Mouse (Mus musculus) heart, postnatal 0 days (tissue): ENCODE measurements around the gene Snx18. TPM values are rescaled to one million over a fixed set of nuclear protein-coding genes. Genes with fewer than 3 reads are reported as not detected.

Source experiments
- ATAC-seq: fragments of 200-750 bp; cut with Nextera tagmentation; 2 replicates; pipeline ENCODE4 v1.8.0; 2017; ENCODE audit warnings: low read depth, moderate number of reproducible peaks, moderate library complexity; ENCODE audit not compliant: insufficient read depth
- DNase-seq: peaks from one replicate; pipeline ENCODE4 v3.0.0-alpha.2; 2016; ENCODE audit warnings: low spot score
- H3K27ac ChIP-seq: fragments of 300-500 bp; sonication (generic); 2 replicates; pipeline ENCODE4 v1.5.1; 2014; ENCODE audit warnings: low read depth, mild to moderate bottlenecking
- H3K27me3 ChIP-seq: fragments of 300-500 bp; sonication (generic); 2 replicates; pipeline ENCODE4 v1.6.1; 2014; ENCODE audit warnings: low read length, mixed read lengths; ENCODE audit not compliant: control insufficient read depth, insufficient read depth
- H3K36me3 ChIP-seq: fragments of 300-500 bp; sonication (generic); replicated peaks from 2 replicates; pipeline ENCODE4 v1.6.1; 2014; ENCODE audit warnings: low read length, mixed read lengths; ENCODE audit not compliant: control insufficient read depth, insufficient read depth
- H3K4me1 ChIP-seq: fragments of 300-500 bp; sonication (generic); 2 replicates; pipeline ENCODE4 v1.6.1; 2014; ENCODE audit warnings: antibody characterized with exemption; ENCODE audit not compliant: control insufficient read depth, insufficient read depth
- H3K4me2 ChIP-seq: fragments of 300-500 bp; sonication (generic); 2 replicates; pipeline ENCODE4 v1.6.1; 2014; ENCODE audit warnings: low read depth, mild to moderate bottlenecking, low read length, moderate library complexity
- H3K4me3 ChIP-seq: fragments of 300-500 bp; sonication (generic); 2 replicates; pipeline ENCODE4 v1.5.1; 2014; ENCODE audit warnings: low read depth, low read length
- H3K9ac ChIP-seq: fragments of 300-500 bp; sonication (generic); replicated peaks from 2 replicates; pipeline ENCODE4 v1.6.1; 2014; ENCODE audit warnings: low read depth, low read length, mixed read lengths
- H3K9me3 ChIP-seq: fragments of 300-500 bp; sonication (generic); replicated peaks from 2 replicates; pipeline ENCODE4 v1.6.1; 2016; ENCODE audit warnings: low read length; ENCODE audit not compliant: control insufficient read depth
- CTCF ChIP-seq: IDR thresholded peaks from 2 replicates; pipeline ENCODE4 v1.5.1; 2016; ENCODE audit warnings: antibody characterized with exemption, control low read depth, low read depth
- EP300 ChIP-seq: IDR thresholded peaks from 2 replicates; pipeline ENCODE4 v1.6.1; 2016; ENCODE audit warnings: antibody characterized with exemption, low read depth
- WGBS: fragments of 180-500 bp; shearing (Covaris S2); extraction: QIAGEN DNeasy Blood & Tissue Kit; methylation state at CpG from one replicate; pipeline ENCODE4 v1.1.7; 2014; 5-methylcytosine and 5-hydroxymethylcytosine counted together
- polyA plus RNA-seq: library from polyadenylated mRNA; unstranded; fragments of >200 nt; fragmentation: Nextera tagmentation; extraction: Ambion mirVana; gene quantifications from 2 replicates; pipeline ENCODE4 v1.2.1, GENCODE M21; 2015
- total RNA-seq: library from RNA; depleted of rRNA; stranded (reverse); fragments of >200 nt; gene quantifications from 2 replicates; pipeline ENCODE4 v1.2.3, GENCODE M21; 2014; ENCODE audit warnings: low replicate concordance

The Snx18 gene
- total and polyA plus RNA-seq, 2 experiments from 2014 or later: 9.8 to 32.4 TPM

DNA sequence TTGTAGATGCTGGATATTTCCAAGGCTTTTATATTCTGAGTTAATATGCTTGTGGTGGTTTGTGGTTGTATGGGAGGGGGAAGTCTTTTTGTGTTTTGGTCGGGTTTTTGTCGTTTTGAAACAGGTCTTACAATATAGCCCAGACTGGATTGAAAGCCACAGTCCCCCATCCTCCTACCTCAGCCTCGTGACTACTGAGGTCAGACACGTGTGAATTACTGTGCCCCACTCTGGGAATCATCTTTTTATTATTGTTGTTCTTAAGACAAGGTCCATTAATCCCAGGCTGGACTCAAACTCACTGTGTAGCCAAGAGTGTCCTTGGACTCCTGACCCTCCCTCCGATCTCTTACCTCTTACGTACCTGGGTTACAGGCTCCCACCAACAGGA lies 38.0 kb downstream of the Snx18 start:
- Histone ChIP-seq H3K4me3 (no peak overlapping the region), H3K36me3 (no peaks in the 10 kb centered on the region), H3K27ac (no peak overlapping the region), H3K27me3 (0 out of 2 replicates have a peak, but pooled peaks cover 4% of the 10 kb centered on the region), H3K4me2 (no peak overlapping the region), H3K9ac (no peak overlapping the region), H3K9me3 (no peaks in the 10 kb centered on the region), H3K4me1 (no peaks in the 10 kb centered on the region)
- DNase-seq: no peak
- WGBS: 80% methylated on average over 6 of the region's 6 CpGs
- no peak for ATAC-seq
- no peak for TF ChIP-seq CTCF
- TF ChIP-seq EP300: no peak

DNA sequence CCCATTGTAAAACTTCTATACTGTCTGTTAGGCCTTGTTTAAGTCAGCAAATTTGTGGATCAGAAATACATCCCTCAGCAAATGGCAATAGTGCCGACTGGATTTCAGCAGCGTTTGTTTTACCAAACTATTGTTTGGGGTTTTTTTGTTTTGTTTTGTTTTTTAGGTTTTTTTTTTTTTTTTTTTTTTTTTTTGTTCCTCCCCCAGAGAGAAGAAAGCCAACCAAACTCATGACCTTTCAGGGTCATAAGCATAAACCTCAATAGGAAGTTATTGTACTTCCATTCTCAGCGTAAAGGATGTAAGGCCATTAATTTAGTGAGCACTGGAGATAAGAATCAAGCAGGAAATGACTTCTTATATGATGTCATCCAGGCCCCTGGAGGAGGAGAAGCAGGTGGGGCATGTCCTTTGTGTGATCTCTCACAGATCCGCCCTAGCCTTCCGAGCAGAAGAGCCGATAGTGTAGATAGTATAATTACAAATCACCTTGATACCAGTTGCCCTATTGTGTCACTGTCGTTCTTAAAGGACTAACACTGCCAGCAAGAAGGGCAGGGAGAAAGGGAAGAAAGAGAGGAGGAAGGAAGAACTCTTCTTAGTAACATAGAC lies 38.5 kb downstream of the Snx18 start:
- TF ChIP-seq CTCF (no peak), EP300 (no peak)
- no peak for DNase-seq
- no peak; the same call in 1 of the 2 replicates for ATAC-seq
- Histone ChIP-seq H3K9me3 (no peaks in the 10 kb centered on the region), H3K36me3 (no peaks in the 10 kb centered on the region), H3K4me1 (no peaks in the 10 kb centered on the region), H3K9ac (no peak overlapping the region), H3K4me3 (no peak overlapping the region), H3K27me3 (0 out of 2 replicates have a peak, but pooled peaks cover 4% of the 10 kb centered on the region), H3K4me2 (no peak overlapping the region), H3K27ac (no peak overlapping the region)
- WGBS: 44% methylated on average over 7 of the region's 7 CpGs

DNA sequence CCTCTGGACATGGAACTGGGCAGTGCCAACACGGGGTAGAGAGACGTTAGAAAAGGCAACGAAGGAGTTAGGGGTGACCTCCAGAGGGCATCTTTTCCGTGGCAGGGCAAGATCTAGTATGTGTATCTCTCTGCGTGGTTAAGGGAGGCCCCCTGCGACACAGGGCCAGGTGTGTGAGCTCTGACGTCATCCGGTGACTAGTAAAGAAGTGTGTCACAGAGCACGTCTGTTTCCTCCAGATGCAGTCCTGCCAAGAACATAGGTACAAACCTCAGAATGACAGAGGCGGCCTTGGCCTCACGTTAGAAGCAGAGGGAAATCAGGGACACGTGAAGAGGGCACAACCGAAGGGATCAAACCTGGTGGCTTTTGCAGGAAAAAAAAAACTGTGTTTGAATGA lies 44.1 kb downstream of the Snx18 start:
- Histone ChIP-seq H3K27ac (no peak overlapping the region), H3K4me3 (no peak overlapping the region), H3K4me2 (no peak overlapping the region), H3K27me3 (0 out of 2 replicates have a peak, but pooled peaks cover 4% of the 10 kb centered on the region), H3K36me3 (no peaks in the 10 kb centered on the region), H3K4me1 (no peaks in the 10 kb centered on the region), H3K9ac (no peak overlapping the region), H3K9me3 (no peaks in the 10 kb centered on the region)
- 78% methylated on average over 13 of the region's 13 CpGs for WGBS
- no peak for TF ChIP-seq CTCF
- DNase-seq: no peak
- no peak for ATAC-seq

DNA sequence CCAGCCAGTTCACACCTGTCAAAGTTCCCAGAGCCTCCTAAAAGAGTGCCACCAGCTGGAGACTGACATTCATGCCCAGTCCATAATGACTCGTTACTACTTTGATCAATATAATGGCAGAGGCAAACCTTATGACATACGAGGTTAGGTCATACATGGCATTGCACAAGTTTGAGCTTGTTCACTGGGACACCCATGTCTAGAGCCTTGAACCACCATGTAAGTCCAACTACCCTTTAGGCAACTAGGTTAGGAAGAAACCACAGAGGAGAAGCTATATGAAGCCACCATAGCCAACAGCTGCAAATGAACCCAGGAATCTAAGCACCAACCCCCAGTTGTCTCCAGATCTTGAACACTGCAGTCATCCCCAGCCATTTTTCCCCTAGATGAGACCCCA lies 45.0 kb downstream of the Snx18 start:
- Histone ChIP-seq H3K9ac (no peak overlapping the region), H3K36me3 (no peaks in the 10 kb centered on the region), H3K27me3 (0 out of 2 replicates have a peak, but pooled peaks cover 4% of the 10 kb centered on the region), H3K9me3 (no peaks in the 10 kb centered on the region), H3K4me3 (no peak overlapping the region), H3K4me2 (no peak overlapping the region), H3K4me1 (no peaks in the 10 kb centered on the region), H3K27ac (no peak overlapping the region)
- 78% methylated on average over 2 of the region's 2 CpGs for WGBS
- no peak for DNase-seq
- TF ChIP-seq CTCF (no peak), EP300 (no peak)
- ATAC-seq: no peak

DNA sequence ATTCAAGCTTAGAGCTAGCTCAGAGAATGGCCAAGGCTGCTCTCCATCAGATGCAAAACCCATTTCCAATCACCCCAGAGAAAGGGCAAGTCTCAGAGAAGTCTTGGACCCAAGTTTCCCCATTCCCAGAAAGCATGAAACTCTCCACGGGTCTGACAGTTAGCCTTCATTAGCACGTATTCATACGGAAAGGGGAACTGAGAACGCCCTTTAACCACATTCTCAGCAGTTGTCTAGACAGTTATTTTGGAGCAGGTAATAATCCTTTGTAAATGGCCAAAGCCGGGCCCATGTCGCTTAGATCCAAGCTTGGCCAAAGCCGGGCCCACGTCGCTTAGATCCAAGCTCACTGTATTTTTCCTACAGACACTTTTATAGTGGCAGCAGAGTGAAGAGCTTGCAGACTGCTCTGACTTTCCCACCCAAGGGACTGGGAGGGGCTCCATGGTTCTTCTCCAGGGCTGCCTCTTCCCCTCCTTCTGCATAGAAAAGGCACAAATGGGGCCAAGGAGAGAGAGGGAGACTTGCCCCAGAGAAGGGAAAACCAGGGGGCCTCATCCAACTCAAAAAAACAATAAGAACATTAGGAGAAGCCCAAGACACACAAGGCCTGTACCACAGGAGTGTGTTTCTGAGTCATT lies 46.2 kb downstream of the Snx18 start:
- WGBS: 79% methylated on average over 9 of the region's 9 CpGs
- H3K4me2 ChIP-seq: no peak overlapping the region
- ATAC-seq: no peak
- 0 out of 2 replicates have a peak, but pooled peaks cover 4% of the 10 kb centered on the region for H3K9me3 ChIP-seq
- TF ChIP-seq EP300: no peak
- no peak for TF ChIP-seq CTCF
- no peak overlapping the region for H3K4me3 ChIP-seq
- 0 out of 2 replicates have a peak, but pooled peaks cover 4% of the 10 kb centered on the region for H3K27me3 ChIP-seq
- H3K36me3 ChIP-seq: no peaks in the 10 kb centered on the region
- H3K4me1 ChIP-seq: no peaks in the 10 kb centered on the region
- DNase-seq: no peak
- no peak overlapping the region for H3K27ac ChIP-seq
- no peak overlapping the region for H3K9ac ChIP-seq
